Mouse (Mus musculus): ENCODE data around the gene Slc30a10.

Slc30a10 gene

DNA sequence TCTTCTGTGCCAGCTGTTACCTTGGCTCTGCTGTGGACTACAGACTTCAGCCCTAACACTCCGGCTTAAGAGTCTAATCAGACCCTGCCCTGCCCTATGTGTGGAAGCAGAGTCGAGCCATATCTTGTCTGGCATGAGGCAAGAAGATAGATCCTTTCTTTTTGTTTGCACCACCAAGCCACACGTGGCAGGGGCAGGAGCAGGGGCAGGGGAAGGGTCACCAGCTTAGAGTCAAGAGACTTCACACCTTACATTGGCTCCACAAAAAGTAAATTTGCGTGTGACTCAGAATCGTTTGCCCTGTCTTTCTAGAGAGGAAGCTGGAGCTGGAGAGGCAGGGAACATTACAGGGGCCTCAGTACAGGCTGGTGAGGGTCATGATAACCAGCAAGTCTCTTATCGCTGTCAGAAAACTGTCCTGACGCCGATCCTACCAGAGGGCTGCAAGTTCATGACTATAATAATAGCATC is 14.9 kb downstream of the Slc30a10 start:
- no peak for DNase-seq

DNA sequence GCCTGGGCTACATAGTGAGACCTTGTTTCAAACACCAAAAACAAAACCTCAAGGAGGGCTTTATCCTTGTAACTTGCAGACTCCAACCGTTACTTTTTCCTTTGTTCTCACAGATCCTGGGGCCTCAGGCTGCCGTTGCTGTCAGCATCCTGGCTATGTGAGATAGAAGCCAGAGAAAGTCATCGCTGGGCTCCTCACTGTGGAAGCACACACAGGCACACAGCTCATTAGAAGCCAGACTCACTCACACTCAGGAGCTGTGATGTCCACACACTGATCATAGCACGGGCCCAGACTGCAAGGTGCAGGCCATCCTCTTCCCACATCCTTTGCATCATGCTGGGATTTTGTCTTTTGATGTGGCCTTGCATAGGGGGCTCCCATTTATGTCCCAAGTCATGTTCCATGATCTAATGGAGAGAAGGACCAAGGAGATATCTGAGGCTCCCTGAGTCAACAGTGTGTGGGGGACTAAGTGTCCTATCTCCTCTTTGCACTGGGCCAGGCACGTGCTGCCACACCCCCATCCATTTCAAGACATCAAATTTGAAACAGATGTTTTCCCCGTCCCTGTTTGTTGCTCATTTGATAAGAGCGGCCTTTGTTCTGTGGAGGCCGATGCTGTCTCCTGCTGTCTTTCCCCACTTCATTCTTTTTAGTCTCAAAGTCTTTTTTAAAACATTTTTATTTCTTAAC is 17.5 kb downstream of the Slc30a10 start:
- no peak for DNase-seq

DNA sequence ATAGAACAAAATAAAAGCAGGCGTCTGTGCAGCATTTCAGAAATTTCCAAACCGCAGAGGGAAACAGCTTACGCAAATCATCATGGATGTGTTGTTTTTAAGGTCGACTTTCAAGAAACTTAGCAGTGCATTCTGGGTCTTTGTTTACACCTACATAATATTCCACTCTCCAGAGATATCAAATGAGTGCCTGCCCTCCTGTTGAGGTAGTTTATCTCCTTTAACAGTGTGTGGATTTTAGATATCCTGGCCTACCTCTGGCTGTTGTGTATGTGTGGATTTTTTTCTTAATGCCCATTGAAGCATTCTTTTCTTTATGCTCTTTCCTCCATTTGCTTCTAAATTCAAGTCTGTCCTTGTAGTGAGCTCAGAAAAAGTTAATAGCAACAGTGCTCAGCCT is 18.1 kb downstream of the Slc30a10 start:
- no peak for DNase-seq

DNA sequence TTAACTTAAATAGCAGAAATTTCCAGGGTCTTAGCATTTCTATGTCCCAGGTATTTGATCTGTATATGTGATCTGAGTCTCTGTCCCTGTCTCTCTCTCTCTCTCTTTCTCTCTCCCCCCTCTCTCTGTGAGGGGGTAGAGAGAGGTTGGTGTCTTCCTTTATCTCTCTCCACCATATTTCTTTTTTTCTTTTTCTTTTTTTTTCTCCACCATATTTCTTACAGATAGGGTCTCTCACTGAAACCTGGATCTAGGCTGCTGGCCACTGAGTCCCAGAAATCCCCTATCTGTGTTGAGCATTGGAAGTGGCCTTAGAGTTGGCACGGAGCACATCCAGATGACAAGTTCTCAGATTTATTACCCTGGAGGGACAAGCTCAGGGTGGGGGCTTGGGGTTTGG is 18.8 kb downstream of the Slc30a10 start:
- DNase-seq: no peak

DNA sequence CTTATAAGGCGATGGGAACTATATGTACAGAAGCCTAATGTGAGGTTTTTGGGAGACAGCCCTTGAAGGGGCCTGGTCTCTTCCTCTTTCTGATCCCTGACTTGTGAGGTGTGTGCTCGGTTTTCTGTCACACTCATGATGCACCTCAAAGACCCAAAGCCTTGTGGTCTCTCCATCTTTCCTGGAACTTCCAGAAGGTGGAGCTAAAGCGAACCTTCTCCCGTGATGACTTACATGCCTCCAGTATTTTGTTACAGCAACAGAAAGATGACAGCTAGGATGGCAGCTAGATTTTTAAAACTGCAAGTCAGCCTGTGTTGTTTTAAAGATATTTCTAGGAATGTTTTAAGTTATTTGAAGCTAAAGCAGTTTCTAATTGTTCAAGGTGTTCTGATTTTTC is 25.2 kb downstream of the Slc30a10 start:
- DNase-seq: no peak

DNA sequence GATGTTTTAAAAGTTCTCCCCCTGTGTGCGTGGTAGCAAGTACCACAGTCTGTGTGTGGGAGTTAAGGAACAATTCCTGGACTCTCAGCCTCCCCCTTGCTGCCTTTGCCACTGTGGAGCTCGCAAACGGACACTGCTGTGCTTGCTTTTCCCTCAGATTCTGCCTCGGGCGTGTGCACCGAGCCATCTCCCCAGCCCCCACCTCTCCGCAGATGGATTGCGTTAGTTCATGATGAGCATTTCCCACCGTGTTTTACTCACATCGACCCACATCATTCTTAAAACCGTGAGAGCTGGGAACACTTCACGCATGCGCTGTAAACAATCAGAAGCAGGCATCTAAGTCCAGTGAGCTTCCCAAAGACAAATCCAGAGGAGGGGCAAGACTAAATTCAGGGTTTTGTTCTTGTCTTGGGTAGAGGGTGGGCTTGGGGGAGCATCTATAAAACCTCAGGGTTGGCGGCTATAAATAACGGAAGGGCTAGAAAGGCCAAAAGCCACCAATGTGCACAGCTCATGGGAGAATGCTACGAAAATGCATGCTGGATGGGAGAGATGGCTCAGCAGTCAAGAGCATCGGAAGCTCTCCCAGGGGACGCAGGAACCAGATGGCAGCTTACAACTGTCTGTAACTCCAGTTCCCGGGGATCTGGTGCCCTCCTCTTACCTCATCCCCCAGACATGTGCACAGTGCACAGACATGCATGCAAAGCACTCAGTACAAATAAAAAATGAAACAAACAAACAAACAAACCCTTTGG is 27.5 kb downstream of the Slc30a10 start:
- DNase-seq: no peak

DNA sequence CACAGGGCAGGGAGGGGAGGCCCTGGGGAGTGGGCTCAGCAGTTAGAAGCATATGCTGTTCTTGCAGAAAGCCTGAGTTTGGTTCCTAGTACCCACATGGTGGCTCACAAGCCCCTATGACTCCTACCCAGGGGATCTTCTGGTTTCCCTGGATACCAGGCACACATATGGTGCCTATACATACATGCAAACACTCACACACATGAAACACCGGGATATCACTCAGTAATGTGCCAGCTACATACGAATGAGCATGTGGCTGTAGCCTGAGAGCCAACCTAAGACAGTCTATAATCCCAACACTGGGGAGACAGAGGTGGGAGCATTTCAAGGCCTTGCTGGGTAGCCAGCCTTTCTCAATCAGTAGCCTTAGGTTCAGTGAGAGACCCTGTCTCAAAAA is 28.1 kb downstream of the Slc30a10 start:
- no peak for DNase-seq

DNA sequence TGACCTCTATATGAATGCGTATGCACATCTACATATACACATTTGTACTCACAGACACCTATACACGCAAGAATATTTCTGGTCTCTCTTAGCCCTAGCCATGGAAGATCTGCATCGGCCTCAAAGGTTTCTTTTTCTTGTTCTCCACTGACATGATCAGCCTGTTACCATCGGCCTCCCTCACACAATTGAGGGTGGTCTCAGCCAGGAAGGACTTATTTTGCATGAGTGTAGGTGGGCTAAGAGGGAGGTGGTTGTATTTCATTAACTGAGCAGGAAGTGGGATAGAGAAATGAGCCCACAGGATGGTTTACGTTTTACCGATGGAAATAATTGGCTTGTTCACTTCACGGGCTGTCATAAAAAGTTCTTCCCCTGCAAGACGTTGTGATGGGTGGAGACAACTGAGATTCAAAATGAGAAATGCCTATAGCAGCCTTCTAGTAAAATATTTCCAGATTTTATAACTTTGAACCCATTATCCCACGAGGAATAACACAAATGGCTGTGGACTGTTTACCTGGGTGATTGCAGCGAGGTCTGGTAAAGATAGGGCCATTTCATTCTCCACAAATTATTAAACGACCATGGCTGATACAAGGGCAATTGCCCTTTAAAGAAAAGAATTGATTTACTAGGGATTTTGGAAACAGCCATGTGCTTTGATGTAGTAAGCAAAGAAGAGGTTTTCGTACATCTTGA is 28.9 kb downstream of the Slc30a10 start:
- DNase-seq: no peak

DNA sequence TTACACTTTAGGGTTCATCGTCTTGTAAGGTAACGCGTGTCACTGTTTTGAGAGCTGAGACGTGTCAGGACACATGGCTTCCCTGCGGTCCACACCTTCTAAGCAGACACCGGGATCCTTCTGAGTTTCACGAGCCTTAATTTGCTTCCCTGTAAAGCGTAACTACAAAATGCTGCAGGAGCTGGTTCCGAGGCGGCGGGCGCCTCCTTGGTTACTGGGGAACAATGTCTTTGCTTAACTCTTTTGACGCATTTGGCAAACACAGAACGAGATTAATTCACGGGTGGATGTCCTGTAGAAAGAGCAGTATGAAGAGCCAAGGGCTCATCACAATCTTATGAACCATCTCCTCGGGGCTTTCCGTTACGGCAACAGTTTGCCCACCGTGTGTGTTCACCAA is 29.6 kb downstream of the Slc30a10 start:
- DNase-seq: no peak

DNA sequence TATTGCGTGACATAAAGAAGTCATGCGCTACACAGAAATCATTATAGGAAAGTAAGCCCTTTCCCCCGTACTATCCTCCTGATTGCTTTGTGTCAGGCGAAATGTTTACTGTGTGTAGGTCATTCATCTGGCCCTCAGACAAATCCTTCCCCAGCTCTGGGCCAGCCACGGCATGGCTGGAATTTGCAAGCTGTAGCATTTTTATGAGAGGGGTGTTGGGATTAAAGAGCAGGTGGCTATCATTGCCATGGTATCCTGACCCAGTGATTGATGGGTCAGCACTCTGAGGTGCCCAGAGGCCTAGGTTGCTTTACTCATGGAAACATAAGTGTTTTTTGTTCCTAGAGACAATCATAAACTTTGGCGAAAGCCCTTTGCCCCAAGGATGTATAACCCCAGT is 35.2 kb downstream of the Slc30a10 start:
- peak; percentile 1 for DNase-seq

DNA sequence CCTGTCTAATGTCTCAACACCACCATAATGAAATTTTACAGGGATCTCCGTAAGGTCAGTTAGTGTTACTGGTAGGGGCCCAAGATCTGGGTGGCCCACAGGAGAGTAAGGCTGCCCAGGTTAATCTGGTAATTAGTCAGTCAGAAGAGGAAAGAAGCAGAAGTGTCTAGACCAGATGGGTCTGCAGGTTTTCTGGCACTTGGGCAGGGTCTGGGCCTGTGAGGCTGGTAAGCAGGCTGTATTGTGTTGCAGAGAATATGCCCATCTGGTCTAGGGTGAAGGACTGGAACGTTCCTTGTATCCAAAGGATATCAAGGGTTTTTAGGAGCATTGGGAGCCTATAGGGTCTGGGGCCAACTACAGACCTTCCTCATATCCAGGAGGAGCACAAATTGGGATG is 36.0 kb downstream of the Slc30a10 start:
- DNase-seq: no peak

DNA sequence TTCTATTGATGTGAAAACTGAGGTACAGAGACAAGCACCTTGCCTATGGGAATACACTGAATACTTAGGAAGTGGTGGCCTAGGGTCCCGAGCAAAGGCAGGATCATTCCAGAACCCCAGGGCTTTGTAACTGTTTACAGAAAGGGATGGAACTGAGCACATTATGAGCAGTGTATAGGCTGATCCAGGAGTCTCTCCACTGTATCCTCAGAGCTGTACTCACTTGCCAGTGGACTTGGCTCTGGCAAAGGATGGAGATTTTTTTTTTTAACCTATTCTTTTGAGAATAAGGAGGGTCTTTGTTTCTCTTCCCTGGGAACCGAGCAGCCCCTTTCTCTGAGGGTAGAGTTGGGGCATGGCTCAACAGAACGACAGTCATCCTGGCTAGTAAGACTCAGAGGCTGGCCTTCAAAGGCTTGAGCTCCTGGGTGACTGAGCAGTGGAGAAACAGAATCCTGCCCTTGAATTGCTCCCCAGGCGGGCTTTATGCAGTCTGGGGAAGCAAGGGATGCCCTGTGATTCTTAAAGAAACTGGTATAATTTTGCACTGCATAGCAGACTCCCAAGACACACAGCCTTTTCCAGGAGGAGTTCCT is 38.9 kb downstream of the Slc30a10 start:
- DNase-seq: no peak

DNA sequence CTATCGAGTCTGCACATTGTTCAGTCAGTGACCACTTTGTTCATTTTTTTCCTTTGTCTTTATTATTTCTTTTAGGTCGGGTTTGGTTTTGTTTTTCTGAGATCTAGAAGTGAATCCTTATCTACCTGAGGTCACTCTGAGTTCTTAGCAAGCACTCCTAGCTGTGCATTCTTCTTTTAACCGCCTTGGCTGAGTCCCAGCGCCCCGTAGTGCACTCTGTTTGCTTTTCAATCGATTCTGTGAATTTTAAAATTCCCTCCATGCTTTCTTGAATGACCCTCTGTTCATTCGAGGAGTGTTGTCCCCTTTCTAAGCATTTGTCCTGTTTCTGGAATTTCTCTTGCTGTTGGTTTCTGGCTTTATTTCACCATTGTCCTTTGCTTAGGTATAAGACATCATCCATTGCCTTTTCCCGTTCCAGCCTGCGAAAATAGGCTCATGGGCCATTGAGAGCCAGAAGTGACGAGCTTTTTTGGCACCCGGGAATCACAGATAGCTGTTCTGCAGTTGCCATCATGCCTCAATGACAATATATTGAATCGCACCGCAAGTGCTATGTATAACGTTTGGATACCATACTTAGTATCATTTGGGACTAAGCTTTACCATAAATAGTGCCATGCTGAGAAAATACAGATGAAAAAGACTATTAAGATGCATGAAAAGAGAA is 42.3 kb downstream of the Slc30a10 start:
- no peak for DNase-seq

DNA sequence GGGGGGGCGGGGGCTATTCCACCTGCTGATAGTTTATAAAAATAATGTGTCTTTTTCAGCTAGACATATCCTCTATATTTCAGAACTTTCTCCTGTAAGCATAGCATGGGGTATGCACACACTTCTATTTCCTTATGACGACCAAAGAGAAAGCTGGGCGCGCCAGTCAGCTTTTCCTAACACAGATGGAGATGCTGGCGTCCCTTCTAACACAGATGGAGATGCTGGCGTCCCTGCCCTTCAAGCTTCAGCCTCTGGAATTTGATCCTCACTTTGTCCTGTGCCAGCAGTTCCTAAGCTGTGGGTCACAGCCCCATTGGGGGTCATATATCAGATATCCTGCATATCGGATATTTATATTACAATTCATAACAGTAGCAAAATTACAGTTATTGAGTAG is 46.0 kb downstream of the Slc30a10 start:
- DNase-seq: no peak

DNA sequence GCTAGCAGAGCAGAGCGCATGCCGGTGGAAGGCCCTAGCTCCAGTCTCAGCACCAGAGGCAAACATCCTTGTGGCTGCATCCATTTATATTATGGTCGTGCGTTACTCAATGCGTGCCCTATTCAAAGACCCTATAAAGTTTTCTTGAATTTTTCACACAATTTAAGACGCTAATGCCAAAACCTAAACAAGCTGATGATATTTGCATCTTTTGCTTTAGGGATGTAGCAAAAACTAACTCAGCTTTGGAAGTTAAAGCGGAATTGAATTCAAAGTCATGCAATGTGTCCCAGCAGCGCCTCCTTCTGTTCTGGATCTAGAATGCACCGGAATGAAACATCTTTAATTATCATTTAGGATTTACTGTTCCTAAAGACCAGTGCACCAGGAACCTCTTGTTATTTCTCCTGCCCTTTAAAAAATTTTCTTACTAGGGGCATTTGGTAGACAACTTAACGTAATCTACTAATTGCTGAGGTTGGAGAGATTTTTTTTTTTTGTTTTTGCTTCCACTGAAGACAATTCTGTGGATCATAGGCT is 47.2 kb downstream of the Slc30a10 start:
- DNase-seq: peak; percentile 10

DNA sequence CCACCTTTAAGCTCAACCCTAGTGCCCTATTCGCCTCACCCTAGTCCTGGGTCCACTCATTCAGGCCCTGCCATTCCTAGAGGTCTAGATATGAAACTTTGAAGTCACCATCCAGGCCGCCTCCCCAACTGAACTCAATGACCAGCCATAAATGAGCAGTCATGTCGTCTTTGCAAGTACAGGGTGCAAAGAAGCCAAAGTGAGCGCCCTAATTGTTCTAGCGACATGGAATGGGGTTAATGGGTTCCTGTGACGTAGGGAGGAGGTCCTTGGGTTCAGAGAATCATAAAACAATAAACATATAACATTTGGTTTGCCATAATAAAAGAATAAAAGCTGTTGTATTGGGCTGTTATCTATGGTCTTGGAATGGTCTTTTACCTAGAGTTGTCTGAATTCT is 47.9 kb downstream of the Slc30a10 start:
- no peak for DNase-seq

DNA sequence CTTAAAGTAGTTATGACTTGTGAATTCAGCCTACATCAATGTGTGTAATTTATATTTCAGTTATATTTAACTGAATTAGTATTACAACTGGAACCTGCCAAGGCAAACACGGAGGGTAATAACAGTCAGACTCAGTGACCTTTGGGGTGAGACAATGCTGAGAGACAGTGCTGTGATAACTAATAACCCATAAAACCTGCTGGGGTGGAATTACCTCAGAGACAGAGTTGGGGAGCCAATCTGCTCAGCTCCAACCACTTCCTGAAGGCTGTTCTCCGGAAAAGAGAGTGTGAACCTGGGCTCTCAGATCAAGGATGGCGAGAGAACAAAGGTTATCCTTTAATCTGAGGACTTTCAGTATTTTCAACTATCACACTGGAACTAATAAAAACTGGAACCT is 54.4 kb downstream of the Slc30a10 start:
- no peak for DNase-seq

DNA sequence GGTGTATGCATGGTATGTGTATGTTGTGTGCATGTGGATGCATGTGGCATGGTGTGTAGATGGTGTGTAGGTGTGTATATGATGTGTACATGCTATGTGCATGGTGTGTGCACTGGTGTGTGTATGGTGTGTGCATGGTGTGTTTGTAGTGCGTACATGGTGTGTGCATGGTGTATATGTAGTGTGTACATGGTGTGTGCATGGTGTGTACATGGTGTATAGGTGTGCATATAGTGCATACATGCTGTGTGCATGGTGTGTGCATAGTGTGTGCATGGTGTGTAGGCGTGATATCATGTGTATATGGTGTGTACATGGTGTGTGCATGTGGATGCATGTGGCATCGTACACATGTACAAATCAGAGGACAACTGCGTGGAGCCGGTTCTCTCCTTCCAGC is 56.7 kb downstream of the Slc30a10 start:
- DNase-seq: no peak

DNA sequence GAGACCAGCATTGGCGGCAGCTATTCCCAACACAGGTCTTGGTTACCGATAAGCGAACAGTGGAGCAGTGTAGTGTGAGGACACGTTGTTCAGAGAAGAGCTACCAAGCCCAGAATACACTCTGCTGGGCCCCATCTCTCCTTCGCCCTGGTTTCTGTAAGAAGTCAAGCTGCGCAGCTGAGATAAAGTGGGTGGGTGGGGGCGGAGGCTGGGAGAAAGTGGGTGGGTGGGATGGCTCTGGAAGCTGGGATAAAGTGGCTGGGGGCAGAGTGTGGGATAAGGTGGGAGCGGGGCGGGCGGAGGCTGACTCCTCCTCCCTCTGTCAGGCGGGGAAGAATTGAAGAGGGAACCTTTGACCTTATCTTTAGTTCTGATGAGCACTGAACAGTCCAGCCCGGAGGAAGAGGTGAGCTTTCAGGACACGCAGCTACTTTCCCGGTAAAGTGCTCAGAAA is 60.9 kb downstream of the Slc30a10 start:
- no peak for DNase-seq

DNA sequence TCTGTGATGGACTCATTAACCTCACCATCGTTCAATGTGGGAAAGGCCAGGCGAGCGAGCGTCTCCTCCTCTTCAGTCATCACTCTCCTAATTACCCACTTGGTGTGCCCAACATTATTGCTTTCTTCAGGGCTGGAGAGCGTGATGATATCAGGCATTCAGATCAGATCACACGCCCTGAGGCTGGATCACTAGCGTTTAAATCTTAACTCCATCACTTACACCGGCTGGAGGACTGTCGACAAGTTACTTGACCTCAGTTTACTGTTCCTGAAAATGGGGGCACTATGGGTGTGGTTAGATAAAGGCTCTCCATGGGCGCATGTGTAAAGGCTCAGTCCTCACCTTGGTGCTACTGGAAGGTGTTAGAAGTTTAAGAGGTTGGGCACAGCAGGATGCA is 61.4 kb downstream of the Slc30a10 start:
- no peak for DNase-seq

DNA sequence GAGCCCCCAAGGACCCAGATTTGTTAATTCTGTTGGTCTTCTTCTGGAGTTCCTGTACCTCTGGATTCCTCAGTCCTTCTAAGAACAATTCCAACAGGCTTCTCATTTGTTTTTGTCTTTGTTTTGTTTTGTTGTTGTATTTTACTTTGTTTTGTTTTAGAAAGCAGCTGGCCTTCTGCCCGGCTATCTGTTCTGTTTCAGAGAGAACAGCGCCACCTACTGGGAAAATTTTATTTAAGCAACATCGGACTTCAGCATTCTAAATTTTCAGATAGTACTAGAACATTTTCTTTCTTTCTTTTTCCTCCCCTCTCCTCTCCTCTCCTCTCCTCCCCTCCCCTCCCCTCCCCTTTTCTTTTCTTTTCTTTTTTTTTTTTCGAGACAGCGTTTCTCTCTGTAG is 62.9 kb downstream of the Slc30a10 start:
- DNase-seq: peak; percentile 54
